Mouse (Mus musculus) CH12.LX (cell line): Measurements from ENCODE around the gene Ankrd26. TPM values are rescaled to one million over a fixed set of nuclear protein-coding genes. Genes with fewer than 3 reads are reported as not detected.

Experiments used
- DNase-seq: peaks from one replicate; pipeline ENCODE4 v3.0.0-alpha.2; 2013; ENCODE audit errors: extremely low read depth
- H3K27ac ChIP-seq: 2 replicates; pipeline ENCODE4 v1.5.1; 2012; ENCODE audit warnings: low read depth, mild to moderate bottlenecking, control low read depth, moderate library complexity; ENCODE audit not compliant: insufficient read depth
- H3K27me3 ChIP-seq: replicated peaks from 2 replicates; pipeline ENCODE3; 2012; ENCODE audit warnings: inconsistent platforms
- H3K36me3 ChIP-seq, 2 experiments: replicated peaks in 1 of 2; 2 replicates each; pipeline versions ENCODE3 to v1.6.1; 2012; ENCODE audit warnings: inconsistent platforms in 1 of 2, low read length in 1 of 2, mild to moderate bottlenecking in 1 of 2, mixed read lengths in 1 of 2, moderate library complexity in 1 of 2; ENCODE audit not compliant: control insufficient read depth in 1 of 2, insufficient read depth in 1 of 2
- H3K4me1 ChIP-seq, 2 experiments: 2 replicates each; pipeline ENCODE4 v1.6.1; 2012; ENCODE audit warnings: inconsistent platforms in 1 of 2, moderate library complexity in 1 of 2; ENCODE audit not compliant: insufficient read depth in 2 of 2, control insufficient read depth in 1 of 2
- H3K4me2 ChIP-seq: 2 replicates; pipeline ENCODE4 v1.6.1; 2012; ENCODE audit warnings: low read depth, mild to moderate bottlenecking, control low read depth; ENCODE audit not compliant: poor library complexity, insufficient read depth, severe bottlenecking
- H3K4me3 ChIP-seq, 3 experiments: fragments of 150-350 bp in 1 of 3; sonication (generic) in 1 of 3; replicated peaks in 1 of 3; 2 replicates each; pipeline versions ENCODE3 to v1.5.1; 2011 to 2012; ENCODE audit warnings: low read depth in 2 of 3, low read length in 2 of 3, mild to moderate bottlenecking in 2 of 3, moderate library complexity in 2 of 3, control low read depth in 1 of 3, improper control_type of control experiment in 1 of 3, inconsistent platforms in 1 of 3, mixed read lengths in 1 of 3; ENCODE audit not compliant: poor library complexity in 1 of 3
- H3K79me2 ChIP-seq: replicated peaks from 2 replicates; pipeline ENCODE4 v1.6.1; 2012; ENCODE audit warnings: mild to moderate bottlenecking, moderate library complexity; ENCODE audit not compliant: control insufficient read depth, poor library complexity, insufficient read depth, severe bottlenecking; ENCODE audit errors: extremely low read depth
- H3K9ac ChIP-seq: 2 replicates; pipeline ENCODE4 v1.6.1; 2012; ENCODE audit warnings: low read depth, mild to moderate bottlenecking, control low read depth, moderate library complexity; ENCODE audit not compliant: insufficient read depth
- H3K9me3 ChIP-seq: replicated peaks from 2 replicates; pipeline ENCODE3; 2012; ENCODE audit warnings: low read length, inconsistent platforms, mixed read lengths
- CHD1 ChIP-seq: IDR thresholded peaks from 2 replicates; pipeline ENCODE4 v1.6.1; 2012; ENCODE audit warnings: low read depth, low read length, improper control_type of control experiment, inconsistent platforms
- CHD2 ChIP-seq: IDR thresholded peaks from 2 replicates; pipeline ENCODE4 v1.6.1; 2011; ENCODE audit warnings: low read length, improper control_type of control experiment
- CTCF ChIP-seq, 2 experiments: IDR thresholded peaks in 1 of 2; conservative IDR thresholded peaks in 1 of 2; 2 replicates each; pipeline ENCODE4 v1.5.1; 2011 to 2012; ENCODE audit warnings: low read depth in 2 of 2, low read length in 2 of 2, improper control_type of control experiment in 1 of 2, inconsistent platforms in 1 of 2, mild to moderate bottlenecking in 1 of 2, moderate library complexity in 1 of 2
- E2F4 ChIP-seq: IDR thresholded peaks from 2 replicates; pipeline ENCODE4 v1.6.1; 2011; ENCODE audit warnings: low read depth, low read length, improper control_type of control experiment; ENCODE audit not compliant: insufficient replicate concordance
- ELF1 ChIP-seq: IDR thresholded peaks from 2 replicates; pipeline ENCODE4 v1.6.1; 2014; ENCODE audit warnings: low read depth, mild to moderate bottlenecking, inconsistent platforms, low read length, improper control_type of control experiment
- ETS1 ChIP-seq: conservative IDR thresholded peaks from 2 replicates; pipeline ENCODE4 v1.6.1; 2012; ENCODE audit warnings: low read depth, mild to moderate bottlenecking, inconsistent platforms, low read length, improper control_type of control experiment, moderate library complexity
- GABPA ChIP-seq: IDR thresholded peaks from 2 replicates; pipeline ENCODE4 v1.6.1; 2012; ENCODE audit warnings: low read depth, low read length, improper control_type of control experiment, inconsistent platforms; ENCODE audit not compliant: insufficient replicate concordance
- HCFC1 ChIP-seq: IDR thresholded peaks from 2 replicates; pipeline ENCODE4 v1.6.1; 2012; ENCODE audit warnings: low read depth, mild to moderate bottlenecking, inconsistent platforms, low read length, improper control_type of control experiment
- IRF4 ChIP-seq: IDR thresholded peaks from 2 replicates; pipeline ENCODE4 v1.6.1; 2014; ENCODE audit warnings: low read depth, mild to moderate bottlenecking, inconsistent platforms, low read length, improper control_type of control experiment
- KAT2A ChIP-seq: IDR thresholded peaks from 2 replicates; pipeline ENCODE4 v1.6.1; 2012; ENCODE audit warnings: low read length, improper control_type of control experiment, inconsistent platforms; ENCODE audit not compliant: insufficient replicate concordance
- MAFK ChIP-seq: IDR thresholded peaks from 2 replicates; pipeline ENCODE4 v1.6.1; 2011; ENCODE audit warnings: low read length, improper control_type of control experiment; ENCODE audit not compliant: insufficient replicate concordance
- MAX ChIP-seq: IDR thresholded peaks from 2 replicates; pipeline ENCODE4 v1.6.1; 2011; ENCODE audit warnings: low read length, improper control_type of control experiment
- MAZ ChIP-seq: IDR thresholded peaks from 2 replicates; pipeline ENCODE4 v1.6.1; 2012; ENCODE audit warnings: low read depth, mild to moderate bottlenecking, inconsistent platforms, low read length, improper control_type of control experiment, moderate library complexity
- MEF2A ChIP-seq: IDR thresholded peaks from 2 replicates; pipeline ENCODE4 v1.6.1; 2014; ENCODE audit warnings: low read depth, mild to moderate bottlenecking, inconsistent platforms, low read length, improper control_type of control experiment, borderline replicate concordance
- MXI1 ChIP-seq: IDR thresholded peaks from 2 replicates; pipeline ENCODE4 v1.6.1; 2011; ENCODE audit warnings: mild to moderate bottlenecking, low read depth, low read length, improper control_type of control experiment
- NELFE ChIP-seq: IDR thresholded peaks from 2 replicates; pipeline ENCODE4 v1.6.1; 2011; ENCODE audit warnings: low read depth, low read length, improper control_type of control experiment
- NRF1 ChIP-seq: IDR thresholded peaks from 2 replicates; pipeline ENCODE4 v1.6.1; 2014; ENCODE audit warnings: low read depth, mild to moderate bottlenecking, inconsistent platforms, low read length, improper control_type of control experiment, moderate library complexity
- POLR2A ChIP-seq: IDR thresholded peaks from 2 replicates; pipeline ENCODE4 v1.6.1; 2011; ENCODE audit warnings: low read depth, mild to moderate bottlenecking, improper control_type of control experiment, low read length
- RAD21 ChIP-seq: IDR thresholded peaks from 2 replicates; pipeline ENCODE4 v1.6.1; 2011; ENCODE audit warnings: low read depth, mild to moderate bottlenecking, low read length, improper control_type of control experiment, moderate library complexity
- RCOR1 ChIP-seq: conservative IDR thresholded peaks from 2 replicates; pipeline ENCODE4 v1.6.1; 2012; ENCODE audit warnings: low read depth, mild to moderate bottlenecking, inconsistent platforms, low read length, improper control_type of control experiment
- SIN3A ChIP-seq: IDR thresholded peaks from 2 replicates; pipeline ENCODE4 v1.6.1; 2012; ENCODE audit warnings: low read length, improper control_type of control experiment, inconsistent platforms
- SMC3 ChIP-seq: IDR thresholded peaks from 2 replicates; pipeline ENCODE4 v1.6.1; 2011; ENCODE audit warnings: low read depth, low read length, improper control_type of control experiment
- TBP ChIP-seq: conservative IDR thresholded peaks from 2 replicates; pipeline ENCODE4 v1.6.1; 2011; ENCODE audit warnings: low read depth, low read length, improper control_type of control experiment
- TCF12 ChIP-seq: IDR thresholded peaks from 2 replicates; pipeline ENCODE4 v1.6.1; 2014; ENCODE audit warnings: low read depth, mild to moderate bottlenecking, inconsistent platforms, low read length, improper control_type of control experiment
- UBTF ChIP-seq: IDR thresholded peaks from 2 replicates; pipeline ENCODE4 v1.6.1; 2012; ENCODE audit warnings: low read depth, mild to moderate bottlenecking, inconsistent platforms, low read length, improper control_type of control experiment, moderate library complexity
- USF1 ChIP-seq: IDR thresholded peaks from 2 replicates; pipeline ENCODE4 v1.6.1; 2014; ENCODE audit warnings: low read depth, mild to moderate bottlenecking, inconsistent platforms, low read length, improper control_type of control experiment
- USF2 ChIP-seq: conservative IDR thresholded peaks from 2 replicates; pipeline ENCODE4 v1.6.1; 2011; ENCODE audit warnings: low read depth, low read length, improper control_type of control experiment
- ZKSCAN1 ChIP-seq: IDR thresholded peaks from 2 replicates; pipeline ENCODE4 v1.6.1; 2012; ENCODE audit warnings: low read depth, inconsistent platforms, low read length, improper control_type of control experiment, borderline replicate concordance
- ZMIZ1 ChIP-seq: IDR thresholded peaks from 2 replicates; pipeline ENCODE4 v1.6.1; 2012; ENCODE audit warnings: low read depth, mild to moderate bottlenecking, inconsistent platforms, low read length, improper control_type of control experiment
- ZNF384 ChIP-seq: IDR thresholded peaks from 2 replicates; pipeline ENCODE4 v1.6.1; 2012; ENCODE audit warnings: low read depth, low read length, improper control_type of control experiment, inconsistent platforms
- dilution Hi-C: fragments of 300-500 bp; cut with MboI; formaldehyde crosslinking; loops from 2 replicates; pipeline ENCODE4 v1.14.3; 2020; ENCODE audit warnings: low sequenced_read_pairs; ENCODE audit not compliant: extremely low pct_unique_long_range_greater_than_20kb, extremely low pct_ligation_motif_present
- in situ Hi-C: fragments of 300-500 bp; cut with MboI; formaldehyde crosslinking; loops from 3 replicates; pipeline ENCODE4 v1.14.3; 2019; ENCODE audit warnings: low sequenced_read_pairs, low pct_ligation_motif_present, low pct_unique_long_range_greater_than_20kb, mixed read lengths
- polyA plus RNA-seq: library from polyadenylated mRNA; unstranded; fragments of >175 nt; gene quantifications from 2 replicates; pipeline ENCODE4 v1.2.1, GENCODE M21; 2012; ENCODE audit warnings: low read depth; ENCODE audit not compliant: insufficient read length
- total RNA-seq, 2 experiments: library from RNA; depleted of rRNA; stranded (reverse); fragments of 300-350 nt in 1 of 2; fragments of >200 nt in 1 of 2; gene quantifications; 2 replicates each; pipeline ENCODE4 v1.2.3; 2012 to 2014

The Ankrd26 gene
- total and polyA plus RNA-seq, 3 experiments, result 5.2 to 9.4 (median 8.1) TPM

GRCm38 (mm10) chr6:118457726-118458125 is 104.3 kb downstream of the Ankrd26 start:
- Histone ChIP-seq H3K27me3 (no peaks in the 10 kb centered on the region), H3K79me2 (no peaks in the 10 kb centered on the region), H3K9me3 (no peaks in the 10 kb centered on the region), H3K4me3 (no peak overlapping the region), H3K9ac (no peak overlapping the region), H3K4me1 (peaks cover 4 to 15% of the 10 kb centered on the region in 2 experiments; a peak in 3 of 4 replicates), H3K36me3 (peaks cover 0 to 2% of the 10 kb centered on the region in 2 experiments), H3K27ac (no peak overlapping the region), H3K4me2 (no peak overlapping the region)
- in situ Hi-C loops (no loop called here), dilution Hi-C loops (no loop called here)
- no peak for DNase-seq
- no peak for TF ChIP-seq POLR2A
- no peak for TF ChIP-seq ELF1
- no peak for TF ChIP-seq MAZ
- no peak for TF ChIP-seq TCF12
- TF ChIP-seq MXI1, result no peak
- TF ChIP-seq GABPA, result no peak
- no peak for TF ChIP-seq HCFC1
- no peak for TF ChIP-seq E2F4
- no peak for TF ChIP-seq IRF4
- no peak for TF ChIP-seq USF1
- no peak for TF ChIP-seq ZMIZ1

DNA sequence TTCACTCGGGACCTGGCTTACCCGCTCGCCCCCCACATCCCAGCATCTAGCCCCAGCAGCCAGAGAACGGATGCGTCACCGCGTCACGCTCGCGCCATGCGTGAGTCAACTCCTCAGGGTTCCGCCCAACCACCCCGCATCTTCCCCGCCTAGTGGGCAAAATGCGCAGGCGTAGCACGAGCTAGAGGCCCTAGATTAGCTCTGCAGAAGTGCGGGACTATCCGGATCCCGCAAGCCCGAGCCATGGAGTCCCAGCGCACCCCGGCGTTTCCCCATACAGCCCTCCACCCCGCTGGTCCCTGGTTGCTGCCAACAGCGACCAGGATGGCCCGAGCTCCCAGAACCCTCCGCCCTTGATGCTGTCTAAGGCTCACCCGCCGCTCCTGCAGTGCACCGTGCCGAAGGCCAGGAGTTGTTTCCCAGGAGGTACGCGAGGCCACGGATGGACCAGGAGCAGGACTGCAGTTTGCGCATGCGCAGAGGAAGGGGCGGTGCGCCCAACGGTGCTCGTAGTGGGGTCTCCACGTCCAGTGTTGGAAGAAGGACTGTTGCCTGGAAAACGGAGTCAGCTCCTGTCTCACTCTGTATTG is 106.9 kb downstream of the Ankrd26 start, which contains the start of gene Zfp248:
Zfp248 (minus strand) TSS at position 487 of the 590 bp plus-strand sequence.
- Histone ChIP-seq H3K27ac (peak within 1 kb of the TSS; percentile 8; the same call in 1 of the 2 replicates), H3K9me3 (no peaks in the 10 kb centered on the region), H3K4me2 (peak within 1 kb of the TSS; percentile 58), H3K4me1 (peaks cover 4 to 18% of the 10 kb centered on the region in 2 experiments; a peak in 3 of 4 replicates), H3K9ac (peak within 1 kb of the TSS; percentile 70), H3K36me3 (peaks cover 0 to 10% of the 10 kb centered on the region in 2 experiments), H3K27me3 (no peaks in the 10 kb centered on the region), H3K4me3 (peak within 1 kb of the TSS; percentile 81 to 89 (median 86)), H3K79me2 (no peaks in the 10 kb centered on the region)
- in situ Hi-C loops (no loop called here), dilution Hi-C loops (no loop called here)
- DNase-seq, result peak; percentile 84
- TF ChIP-seq NELFE (peak; percentile 75), MAX (peak; percentile 38; the same call in 1 of the 2 replicates), KAT2A (no peak), SMC3 (no peak), UBTF (no peak), MAZ (0 out of 2 replicates have a peak, but pooled peaks have one; percentile 32), ETS1 (0 out of 2 replicates have a peak, but pooled peaks have one; percentile 11), POLR2A (peak; percentile 70), TBP (0 out of 2 replicates have a peak, but pooled peaks have one; percentile 40), MAFK (no peak), CHD2 (no peak), CHD1 (no peak), TCF12 (peak; percentile 61; the same call in 1 of the 2 replicates), CTCF (conservative IDR thresholded peaks at IDR 0.05 in 1 of 2, IDR thresholded peaks at IDR 0.05 in 1 of 2; ENCODE audit: low read depth in 2 of 2, low read length in 2 of 2) (no peak), HCFC1 (peak; percentile 57), SIN3A (peak; percentile 78), MXI1 (peak; percentile 58), ZMIZ1 (peak; percentile 64; the same call in 1 of the 2 replicates), ZKSCAN1 (no peak), NRF1 (peak; percentile 96), USF2 (no peak), IRF4 (0 out of 2 replicates have a peak, but pooled peaks have one; percentile 17), RCOR1 (no peak), RAD21 (no peak), MEF2A (peak; percentile 40; the same call in 1 of the 2 replicates), E2F4 (no peak), ZNF384 (no peak), GABPA (no peak), ELF1 (no peak)
